9 mouse cellular contexts compared by ENCODE assay signal in the genomic region with DNA sequence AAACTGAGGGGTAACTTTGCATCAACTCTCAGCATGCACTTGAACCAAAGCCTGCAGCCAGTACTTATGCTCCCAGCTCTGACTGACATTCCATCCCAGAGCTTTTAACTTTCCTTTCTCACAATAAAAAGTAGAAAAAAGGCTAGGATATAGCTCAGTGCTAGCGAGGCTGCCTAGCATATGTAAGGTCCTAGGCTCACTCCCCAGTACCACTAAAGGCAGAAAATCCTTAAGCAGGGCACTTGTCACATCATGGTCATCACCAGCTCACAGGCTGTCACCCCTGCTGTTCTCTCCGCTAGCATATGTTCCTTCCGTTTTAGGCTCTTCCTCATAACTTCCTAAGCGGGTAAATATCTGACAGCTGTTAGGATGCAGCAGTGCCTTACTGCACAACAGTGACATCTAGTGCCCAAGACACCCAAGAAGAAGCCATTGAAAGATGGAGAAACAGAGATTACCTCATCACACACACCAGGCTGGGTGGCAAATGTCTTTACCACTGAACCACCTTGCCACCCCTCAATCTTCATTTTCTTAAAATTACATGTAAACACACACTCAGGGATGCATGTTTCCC. TPM values are rescaled to one million over a fixed set of nuclear protein-coding genes. Genes with fewer than 3 reads are reported as not detected.
A peak's percentile ranks its signal among the peaks of the same experiment; 100 is the strongest.
DNase-seq lines count a peak whose midpoint lies in the region; ATAC-seq and TF ChIP-seq lines count a peak whose summit lies in the region.
"Had no signal": no experiment of that assay in that cellular context is flagged by ENCODE, and none has a peak within 500 bp of the region (broad histone marks: within the 10 kb centered on the region; RNA-seq: fewer than 3 reads in every experiment).

No protein-coding gene starts in this region.

- 0 out of 2 replicates have a peak, but pooled peaks cover 3% of the 10 kb centered on the region for H3K79me2 ChIP-seq in liver, adult 2 months (ENCODE audit: control insufficient read depth, insufficient read depth, low read length)

- no peak for ATAC-seq in liver, embryonic 11.5 days (replicated peaks; ENCODE audit: low FRiP score)
- peak; percentile 86 for ATAC-seq in forebrain, embryonic 14.5 days
- no peak for ATAC-seq in intestine, postnatal 0 days
- peak; percentile 32; the same call in 1 of the 2 replicates for ATAC-seq in lung, postnatal 0 days

- peaks cover 44% of the 10 kb centered on the region for H3K36me3 ChIP-seq in liver, adult 2 months (ENCODE audit: control insufficient read depth, insufficient read depth, low read length)
- peaks cover 35% of the 10 kb centered on the region for H3K36me3 ChIP-seq in liver, embryonic 11.5 days (ENCODE audit: control insufficient read depth, insufficient read depth, low read length)
- H3K36me3 ChIP-seq in forebrain, embryonic 14.5 days (ENCODE audit: control insufficient read depth, insufficient read depth, low read length): peaks cover 91% of the 10 kb centered on the region
- peaks cover 58% of the 10 kb centered on the region for H3K36me3 ChIP-seq in intestine, postnatal 0 days (ENCODE audit: control insufficient read depth, insufficient read depth)
- peaks cover 35% of the 10 kb centered on the region; the same call in 1 of the 2 replicates for H3K36me3 ChIP-seq in lung, postnatal 0 days (ENCODE audit: insufficient read depth, low read length)

- TF ChIP-seq EP300 in lung, postnatal 0 days (IDR thresholded peaks at IDR 0.05): no peak

- H3K27ac ChIP-seq in liver, adult 2 months (replicated peaks; ENCODE audit: insufficient read depth, low read depth, low read length): no peak overlapping the region
- H3K27ac ChIP-seq in liver, embryonic 11.5 days (ENCODE audit: low read depth, low read length): no peak overlapping the region
- no peak overlapping the region for H3K27ac ChIP-seq in forebrain, embryonic 14.5 days (ENCODE audit: low read depth, low read length)
- H3K27ac ChIP-seq in intestine, postnatal 0 days (ENCODE audit: low read depth, low read length): no peak overlapping the region
- H3K27ac ChIP-seq in lung, postnatal 0 days (ENCODE audit: low read length): no peak overlapping the region
- H3K27ac ChIP-seq: embryonic facial prominence, embryonic 13.5 days had no signal

- no peak for TF ChIP-seq POLR2A in liver, adult 2 months (IDR thresholded peaks at IDR 0.05; ENCODE audit: extremely low read depth, insufficient read depth, low read length)

- no peak overlapping the region for H3K4me3 ChIP-seq in liver, adult 2 months (ENCODE audit: insufficient read depth, low read depth, low read length)
- no peak overlapping the region for H3K4me3 ChIP-seq in liver, embryonic 11.5 days (ENCODE audit: low read depth, low read length)
- no peak overlapping the region for H3K4me3 ChIP-seq in forebrain, embryonic 14.5 days (ENCODE audit: low read depth, low read length)
- H3K4me3 ChIP-seq in intestine, postnatal 0 days (ENCODE audit: low read depth, low read length): no peak overlapping the region
- no peak overlapping the region for H3K4me3 ChIP-seq in lung, postnatal 0 days (ENCODE audit: low read depth, low read length)
- H3K4me3 ChIP-seq: embryonic facial prominence, embryonic 13.5 days had no signal

- 76% methylated on average over 4 of the region's 4 CpGs for WGBS in liver, adult 2 months
- 63% methylated on average over 4 of the region's 4 CpGs for WGBS in liver, embryonic 11.5 days
- 42% methylated on average over 4 of the region's 4 CpGs for WGBS in forebrain, embryonic 14.5 days
- WGBS in intestine, postnatal 0 days: 42% methylated on average over 4 of the region's 4 CpGs
- WGBS in lung, postnatal 0 days: 43% methylated on average over 4 of the region's 4 CpGs

- DNase-seq in liver, adult 2 months (ENCODE audit: extremely low read depth, low read depth, low spot score): peak; percentile 19
- no peak for DNase-seq in liver, embryonic 11.5 days (ENCODE audit: low spot score)
- peak; percentile 66 for DNase-seq in adipocyte (ENCODE audit: low spot score)
- peak; percentile 87 for DNase-seq in forebrain, embryonic 14.5 days (ENCODE audit: low spot score)
- peak; percentile 70 for DNase-seq in lung, postnatal 0 days (ENCODE audit: low spot score)
- DNase-seq in retina, postnatal 1 day: peak; percentile 82
- DNase-seq in T-cell, adult 2 months (ENCODE audit: low spot score): no peak

- H3K9me3 ChIP-seq in liver, embryonic 11.5 days (ENCODE audit: control insufficient read depth, low read length): no peaks in the 10 kb centered on the region
- H3K9me3 ChIP-seq in forebrain, embryonic 14.5 days (replicated peaks; ENCODE audit: control insufficient read depth, low read length): no peaks in the 10 kb centered on the region
- no peaks in the 10 kb centered on the region for H3K9me3 ChIP-seq in intestine, postnatal 0 days (ENCODE audit: control insufficient read depth)
- H3K9me3 ChIP-seq in lung, postnatal 0 days (ENCODE audit: low read length): no peaks in the 10 kb centered on the region
- H3K9me3 ChIP-seq: embryonic facial prominence, embryonic 13.5 days had no signal

- no peak overlapping the region for H3K9ac ChIP-seq in liver, adult 2 months (ENCODE audit: low read depth, low read length)
- H3K9ac ChIP-seq in liver, embryonic 11.5 days (ENCODE audit: low read depth, low read length): no peak overlapping the region
- H3K9ac ChIP-seq in forebrain, embryonic 14.5 days (ENCODE audit: low read length): no peak overlapping the region
- no peak overlapping the region for H3K9ac ChIP-seq in intestine, postnatal 0 days (ENCODE audit: low read depth, low read length)
- no peak overlapping the region for H3K9ac ChIP-seq in lung, postnatal 0 days (replicated peaks; ENCODE audit: low read depth)
- H3K9ac ChIP-seq: embryonic facial prominence, embryonic 13.5 days had no signal

- no peak overlapping the region for H3K4me2 ChIP-seq in liver, embryonic 11.5 days
- no peak overlapping the region for H3K4me2 ChIP-seq in forebrain, embryonic 14.5 days (ENCODE audit: low read length)
- H3K4me2 ChIP-seq in intestine, postnatal 0 days (replicated peaks; ENCODE audit: low read depth): no peak overlapping the region
- no peak overlapping the region for H3K4me2 ChIP-seq in lung, postnatal 0 days (replicated peaks; ENCODE audit: low read depth, low read length)
- H3K4me2 ChIP-seq: embryonic facial prominence, embryonic 13.5 days had no signal

- H3K27me3 ChIP-seq in liver, adult 2 months (ENCODE audit: control insufficient read depth, insufficient read depth, low read length): no peaks in the 10 kb centered on the region
- H3K27me3 ChIP-seq in liver, embryonic 11.5 days (replicated peaks; ENCODE audit: control insufficient read depth, insufficient read depth, low read length): no peaks in the 10 kb centered on the region
- no peaks in the 10 kb centered on the region for H3K27me3 ChIP-seq in forebrain, embryonic 14.5 days (replicated peaks; ENCODE audit: control insufficient read depth, insufficient read depth, low read length)
- H3K27me3 ChIP-seq in intestine, postnatal 0 days (replicated peaks; ENCODE audit: control insufficient read depth, insufficient read depth, low read length): no peaks in the 10 kb centered on the region
- no peaks in the 10 kb centered on the region for H3K27me3 ChIP-seq in lung, postnatal 0 days (replicated peaks; ENCODE audit: insufficient read depth, low read length)
- H3K27me3 ChIP-seq: embryonic facial prominence, embryonic 13.5 days had no signal

- no peaks in the 10 kb centered on the region for H3K4me1 ChIP-seq in liver, adult 2 months (ENCODE audit: control insufficient read depth, insufficient read depth, low read length)
- H3K4me1 ChIP-seq in liver, embryonic 11.5 days (replicated peaks; ENCODE audit: control insufficient read depth, insufficient read depth, low read length): no peaks in the 10 kb centered on the region
- H3K4me1 ChIP-seq in forebrain, embryonic 14.5 days (ENCODE audit: control insufficient read depth, insufficient read depth, low read length): no peaks in the 10 kb centered on the region
- no peaks in the 10 kb centered on the region for H3K4me1 ChIP-seq in intestine, postnatal 0 days (replicated peaks; ENCODE audit: control insufficient read depth, insufficient read depth, low read length)
- no peaks in the 10 kb centered on the region for H3K4me1 ChIP-seq in lung, postnatal 0 days (ENCODE audit: insufficient read depth, low read depth, low read length)

- TF ChIP-seq CTCF in liver, adult 2 months (IDR thresholded peaks at IDR 0.05; ENCODE audit: low read depth, low read length): 0 out of 2 replicates have a peak, but pooled peaks have one; percentile 28
- TF ChIP-seq CTCF in intestine, postnatal 0 days (IDR thresholded peaks at IDR 0.05; ENCODE audit: low read depth): peak; percentile 83
- peak; percentile 77 for TF ChIP-seq CTCF in lung, postnatal 0 days (IDR thresholded peaks at IDR 0.05)

RNA-seq across cellular contexts. Expression of gene Rspry1, which starts 17.4 kb away (rescaled TPM):
- 21.4 and 22.0 TPM in 2 replicates for total RNA-seq in liver, adult 2 months (2014; rRNA removed)
- polyA plus RNA-seq in liver, adult 2 months (2012; rRNA removed): 5.6 and 5.7 TPM in 2 replicates
- polyA plus RNA-seq in liver, embryonic 11.5 days (2014; fragmentation: Nextera tagmentation; extraction: Ambion mirVana): 38.0 and 39.7 TPM in 2 replicates
- 46.4 and 47.6 TPM in 2 replicates for polyA plus RNA-seq in forebrain, embryonic 14.5 days (2014; fragmentation: Nextera tagmentation; extraction: Ambion mirVana)
- 17.5 and 19.1 TPM in 2 replicates for polyA plus RNA-seq in intestine, postnatal 0 days (2015; fragmentation: Nextera tagmentation; extraction: Ambion mirVana)
- 19.4 and 21.3 TPM in 2 replicates for polyA plus RNA-seq in lung, postnatal 0 days (2015; fragmentation: Nextera tagmentation; extraction: Ambion mirVana)

RNA-seq across cellular contexts. Expression of gene Fam192a, which starts 17.5 kb away (rescaled TPM):
- total RNA-seq in liver, adult 2 months (2014; rRNA removed): 9.0 and 9.3 TPM in 2 replicates
- polyA plus RNA-seq in liver, adult 2 months (2012; rRNA removed): 10.1 and 12.2 TPM in 2 replicates
- 60.0 and 70.0 TPM in 2 replicates for polyA plus RNA-seq in liver, embryonic 11.5 days (2014; fragmentation: Nextera tagmentation; extraction: Ambion mirVana)
- polyA plus RNA-seq in forebrain, embryonic 14.5 days (2014; fragmentation: Nextera tagmentation; extraction: Ambion mirVana): 96.2 and 108 TPM in 2 replicates
- polyA plus RNA-seq in intestine, postnatal 0 days (2015; fragmentation: Nextera tagmentation; extraction: Ambion mirVana): 44.5 and 57.0 TPM in 2 replicates
- 40.9 and 47.7 TPM in 2 replicates for polyA plus RNA-seq in lung, postnatal 0 days (2015; fragmentation: Nextera tagmentation; extraction: Ambion mirVana)

RNA-seq across cellular contexts. Expression of gene Cpne2, which starts 51.5 kb away (rescaled TPM):
- total RNA-seq in liver, adult 2 months (2014; rRNA removed): 5.2 and 8.5 TPM in 2 replicates
- 9.8 and 20.8 TPM in 2 replicates for polyA plus RNA-seq in liver, adult 2 months (2012; rRNA removed)
- polyA plus RNA-seq in liver, embryonic 11.5 days (2014; fragmentation: Nextera tagmentation; extraction: Ambion mirVana): 7.8 and 8.4 TPM in 2 replicates
- 18.0 and 26.0 TPM in 2 replicates for polyA plus RNA-seq in forebrain, embryonic 14.5 days (2014; fragmentation: Nextera tagmentation; extraction: Ambion mirVana)
- polyA plus RNA-seq in intestine, postnatal 0 days (2015; fragmentation: Nextera tagmentation; extraction: Ambion mirVana): 4.4 and 4.6 TPM in 2 replicates
- 8.6 and 9.2 TPM in 2 replicates for polyA plus RNA-seq in lung, postnatal 0 days (2015; fragmentation: Nextera tagmentation; extraction: Ambion mirVana)

Comparison
In these comparisons a context has a peak if more than half of its experiments do, and no peak if none do; other contexts are left out.
1. DNase-seq: peak in liver, adult 2 months (single experiment), adipocyte (single experiment), forebrain, embryonic 14.5 days (single experiment), lung, postnatal 0 days (single experiment) and retina, postnatal 1 day (single experiment); none in liver, embryonic 11.5 days (single experiment) and T-cell, adult 2 months (single experiment).
2. CTCF ChIP-seq: peak in every context shown above with its lines; median percentile 83 in intestine, postnatal 0 days; 77 in lung, postnatal 0 days; 28 in liver, adult 2 months.
3. ATAC-seq: peak in forebrain, embryonic 14.5 days (single experiment) and lung, postnatal 0 days (single experiment); none in liver, embryonic 11.5 days (single experiment) and intestine, postnatal 0 days (single experiment).